Mouse (Mus musculus): ENCODE data around the gene Oprd1.

Oprd1 gene

DNA sequence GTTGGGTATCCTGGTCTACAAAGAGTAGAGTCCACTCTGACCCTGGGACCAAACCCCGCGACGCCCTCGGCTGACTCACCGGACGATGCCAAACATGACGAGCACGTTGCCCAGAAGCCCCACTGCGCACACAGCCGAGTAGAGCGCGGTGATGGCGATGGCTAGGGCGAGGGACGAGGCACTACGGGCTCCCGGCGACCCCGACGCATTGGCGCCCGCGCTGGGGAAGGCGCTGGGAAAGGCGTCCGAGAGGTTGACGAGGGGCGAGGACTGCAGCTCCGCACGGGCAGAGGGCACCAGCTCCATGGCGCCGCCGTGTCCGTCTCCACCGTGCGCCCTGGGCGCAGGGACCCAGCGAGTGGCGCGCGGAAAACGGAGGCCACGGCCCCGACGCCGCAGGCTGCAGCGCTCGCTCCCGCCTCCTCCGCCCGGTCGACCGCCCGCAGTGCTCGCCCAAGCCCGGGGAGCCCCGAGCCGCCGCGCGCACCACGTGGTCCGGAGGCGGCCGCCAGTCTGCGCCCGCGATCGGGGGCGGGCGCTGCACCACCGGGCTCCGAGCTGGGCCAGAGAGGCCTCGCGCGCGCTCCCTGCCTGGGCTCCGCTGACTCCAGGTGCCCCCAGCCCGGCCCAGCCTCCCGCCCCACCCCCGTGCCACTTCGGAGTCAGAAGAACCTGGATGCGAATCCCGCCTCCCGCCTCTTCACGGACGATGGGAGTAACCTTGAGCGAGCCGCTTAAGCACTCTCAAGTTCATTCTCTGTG lies at the start of gene Oprd1:
Gene Oprd1, minus strand, starts transcription at position 407 of the 762 bp plus-strand sequence.
- no peak for DNase-seq

- no peak for DNase-seq
These were observed 43.6 kb upstream of the Oprd1 start for GRCm38 (mm10) chr4:132187826-132188401.

GRCm38 (mm10) chr4:132183162-132183561 lies 38.9 kb upstream of the Oprd1 start:
- DNase-seq = no peak

DNA sequence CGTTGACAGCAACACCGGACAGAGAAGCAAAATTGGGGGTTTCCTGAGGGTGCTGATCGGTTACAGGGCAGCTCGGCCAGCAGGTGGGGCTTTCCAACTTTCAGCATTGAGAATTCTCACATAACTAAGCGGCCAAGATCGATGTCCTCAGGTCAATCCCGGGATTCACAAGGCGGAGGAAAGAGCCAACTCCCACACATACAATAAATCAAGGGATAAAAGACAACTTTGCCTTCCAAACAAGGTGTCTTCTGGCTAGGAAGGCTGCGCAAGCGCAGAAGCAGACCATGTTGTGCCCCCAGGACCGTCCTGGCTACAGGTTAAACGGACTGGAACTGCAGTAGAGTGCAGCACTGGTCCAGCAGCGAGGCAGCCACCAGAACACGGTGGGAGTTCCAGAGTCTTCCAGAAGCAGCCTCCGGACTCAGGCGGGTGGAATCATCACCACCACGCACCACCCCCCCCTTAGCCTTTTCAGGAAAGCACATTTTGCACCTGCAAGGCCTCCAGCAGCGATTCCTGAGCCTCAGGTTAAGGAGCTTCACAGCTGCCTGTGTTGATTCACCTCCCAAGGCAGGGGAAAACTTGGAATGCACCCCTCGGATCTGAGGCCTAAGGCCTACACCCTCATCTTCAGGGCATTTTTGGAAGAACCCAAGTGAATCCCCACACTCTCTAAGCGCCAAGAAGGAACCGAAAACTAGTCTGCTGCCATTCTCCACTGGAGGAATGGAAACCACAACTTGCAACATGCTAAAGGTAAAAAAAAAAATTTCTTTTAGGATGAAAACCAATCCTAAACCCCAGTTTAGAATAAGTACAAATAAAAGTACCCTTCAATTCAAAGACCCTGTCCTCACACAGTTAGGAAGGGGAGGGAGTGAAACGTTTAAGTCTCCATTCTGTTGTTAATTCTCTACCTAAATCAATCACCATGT lies 37.7 kb upstream of the Oprd1 start:
- DNase-seq = peak in 1 of 2 experiments; percentile 26

DNA sequence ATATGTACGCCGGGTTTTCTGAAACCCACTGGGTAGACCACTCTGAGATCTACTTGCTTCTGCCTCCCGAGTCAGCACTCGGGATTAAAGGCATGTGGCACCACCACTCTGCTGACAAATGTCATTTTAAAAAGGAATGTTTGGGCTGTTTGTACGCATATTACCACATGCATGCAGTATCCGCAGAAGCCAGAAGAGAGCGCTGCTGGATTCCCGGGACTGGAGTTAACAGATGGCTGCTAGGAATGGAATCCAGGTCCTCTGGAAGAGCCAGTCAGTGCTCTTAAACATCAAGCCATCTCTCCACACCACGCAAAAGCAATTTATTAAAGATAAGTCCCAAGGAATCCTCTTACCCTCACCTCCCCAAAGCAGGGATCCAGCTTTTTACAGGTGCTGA lies 36.4 kb upstream of the Oprd1 start:
- DNase-seq = peak in 1 of 2 experiments; percentile 28

- peak in 1 of 2 experiments; percentile 48 for DNase-seq
These were observed 34.4 kb upstream of the Oprd1 start for GRCm38 (mm10) chr4:132178630-132179059.

DNA sequence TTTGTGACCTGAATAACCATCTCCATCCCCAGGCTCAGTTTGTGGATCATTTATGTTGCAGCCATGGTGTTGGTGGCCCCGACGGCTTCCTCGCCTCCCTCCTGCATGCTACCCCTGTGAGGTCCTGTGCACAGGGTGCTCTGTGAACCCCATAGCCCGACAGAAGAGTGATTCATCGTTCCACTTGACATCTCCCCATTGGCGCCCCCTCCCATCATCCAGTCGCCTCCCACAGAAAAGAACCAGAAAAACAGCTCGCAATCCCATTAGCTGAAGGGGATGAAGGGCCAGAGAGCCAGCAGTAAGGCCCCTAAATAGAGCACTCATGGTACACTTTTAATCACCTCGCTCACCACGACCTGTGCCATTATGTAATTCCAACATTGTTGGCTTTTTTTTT lies 32.2 kb upstream of the Oprd1 start:
- no peak for DNase-seq

DNA sequence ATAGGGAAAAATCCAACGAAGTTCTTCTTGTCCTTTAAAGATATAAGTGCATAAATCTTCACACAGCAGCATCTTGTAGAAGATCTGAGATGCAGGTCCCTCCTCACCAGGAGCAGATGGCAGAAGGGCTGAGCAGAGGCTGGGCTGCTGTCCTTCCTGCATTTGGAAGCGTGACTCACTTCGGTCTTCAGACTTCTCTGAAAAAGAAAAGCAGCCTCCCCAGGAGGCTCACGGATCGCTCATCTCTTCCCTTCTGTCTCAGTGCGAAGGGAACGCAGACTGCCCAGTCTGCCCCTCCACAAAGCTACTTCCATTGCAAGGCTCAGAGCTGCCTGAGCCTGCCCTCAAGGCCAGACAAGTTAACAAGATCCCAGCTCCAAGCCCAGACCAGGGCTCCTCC lies 26.6 kb upstream of the Oprd1 start:
- no peak for DNase-seq

DNA sequence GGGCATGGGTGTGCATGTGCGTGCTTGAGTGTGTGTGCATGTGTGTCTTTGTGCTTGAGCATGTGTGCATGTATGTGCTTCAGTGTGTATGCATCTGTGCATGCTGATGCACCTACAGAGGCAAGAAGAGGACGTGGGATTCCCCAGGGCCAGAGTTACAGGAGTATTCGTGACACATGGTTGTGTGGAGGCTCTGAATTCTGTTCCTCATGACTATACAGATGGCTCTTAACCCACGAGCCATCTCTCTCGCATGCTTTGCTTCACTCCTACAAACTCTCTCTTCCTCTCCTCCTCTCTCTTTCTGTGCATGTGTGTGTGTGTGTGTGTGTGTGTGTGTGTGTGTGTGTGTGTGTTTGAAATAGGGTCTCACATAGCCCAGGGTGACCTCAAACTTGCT lies 25.5 kb upstream of the Oprd1 start:
- no peak for DNase-seq

- no peak for DNase-seq
These were observed 25.0 kb upstream of the Oprd1 start for GRCm38 (mm10) chr4:132169271-132169670.

DNA sequence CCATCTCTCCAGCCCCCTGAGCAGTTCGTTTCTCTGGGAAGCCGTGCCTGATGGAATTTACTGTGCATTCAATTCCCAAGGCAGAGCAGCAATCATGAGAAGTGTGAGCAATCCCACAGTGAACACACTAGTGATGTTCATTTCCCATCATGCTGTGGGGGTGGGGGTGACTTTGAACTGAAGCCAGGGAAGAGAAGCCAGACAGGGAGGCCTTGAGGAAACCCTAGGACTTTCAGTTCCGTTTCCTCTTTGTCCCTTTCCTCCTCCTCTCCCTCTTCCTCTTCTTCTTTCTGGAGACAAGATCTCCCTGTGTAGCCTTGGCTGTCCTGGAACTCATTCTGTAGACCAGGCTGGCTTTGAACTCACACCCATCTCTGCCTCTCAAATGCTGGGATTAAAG lies 23.1 kb upstream of the Oprd1 start:
- no peak for DNase-seq

DNA sequence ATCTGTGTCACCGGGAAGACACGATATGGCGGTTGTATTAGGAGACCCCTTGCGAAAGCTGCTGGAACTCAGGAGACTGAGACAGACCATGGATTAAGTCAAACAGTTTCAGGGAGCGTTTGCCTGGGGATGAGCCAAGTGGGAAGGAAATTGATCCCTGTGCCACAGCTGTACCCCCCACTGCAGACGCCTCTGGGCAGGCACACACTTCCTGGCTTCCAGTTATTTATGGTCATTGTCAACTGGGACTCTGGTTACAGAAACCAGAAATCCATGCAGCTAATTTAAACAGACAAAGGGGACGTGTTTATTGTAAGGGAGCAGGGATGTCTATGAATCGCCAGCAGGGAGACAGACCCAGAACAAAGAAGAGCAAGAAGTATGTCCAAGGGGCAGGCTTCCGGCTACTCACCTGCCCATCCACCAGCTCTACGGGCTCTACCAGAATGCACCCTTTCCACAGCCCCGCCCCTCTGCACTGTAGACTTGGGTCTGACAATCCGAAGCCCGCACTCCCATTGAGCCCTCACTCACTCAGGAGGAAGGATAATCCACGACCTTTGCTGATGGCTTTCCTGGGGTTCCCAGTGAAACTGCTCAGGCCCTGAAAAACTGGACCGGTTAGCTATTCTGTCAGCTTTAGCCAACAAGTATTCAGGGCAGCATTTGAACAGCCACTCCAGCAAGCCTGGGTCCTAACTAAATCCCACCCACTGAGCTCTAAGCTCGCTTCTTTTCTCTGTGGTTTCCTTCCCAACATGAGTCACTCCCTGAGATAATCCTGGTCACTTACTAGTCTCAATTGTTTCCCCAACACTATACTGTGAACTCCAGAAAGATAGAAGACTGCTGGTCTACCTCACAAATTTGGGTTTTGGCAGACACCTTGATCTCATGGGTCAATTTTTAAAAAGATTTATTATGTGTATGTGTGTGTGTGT lies 22.3 kb upstream of the Oprd1 start:
- DNase-seq = no peak

DNA sequence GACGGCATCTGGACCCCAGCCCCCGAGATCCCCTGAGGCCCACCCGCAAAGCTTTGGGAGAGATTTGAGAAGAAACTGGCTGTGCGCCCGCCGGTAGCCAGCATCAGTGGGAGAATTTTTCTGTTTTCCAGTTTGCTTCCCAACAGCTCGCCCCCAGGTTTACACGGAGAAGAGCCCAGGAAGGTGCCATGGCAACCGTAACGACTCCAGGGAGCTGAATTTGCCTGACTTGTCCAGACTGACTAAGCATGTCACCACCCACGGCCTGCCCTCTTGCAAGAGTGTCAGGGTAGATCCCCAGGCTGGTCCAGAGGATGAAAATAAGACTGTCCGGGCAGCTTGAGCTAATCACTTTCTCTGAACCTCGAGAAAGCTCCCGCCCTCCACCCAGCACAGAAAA lies 21.4 kb upstream of the Oprd1 start:
- DNase-seq = no peak

DNA sequence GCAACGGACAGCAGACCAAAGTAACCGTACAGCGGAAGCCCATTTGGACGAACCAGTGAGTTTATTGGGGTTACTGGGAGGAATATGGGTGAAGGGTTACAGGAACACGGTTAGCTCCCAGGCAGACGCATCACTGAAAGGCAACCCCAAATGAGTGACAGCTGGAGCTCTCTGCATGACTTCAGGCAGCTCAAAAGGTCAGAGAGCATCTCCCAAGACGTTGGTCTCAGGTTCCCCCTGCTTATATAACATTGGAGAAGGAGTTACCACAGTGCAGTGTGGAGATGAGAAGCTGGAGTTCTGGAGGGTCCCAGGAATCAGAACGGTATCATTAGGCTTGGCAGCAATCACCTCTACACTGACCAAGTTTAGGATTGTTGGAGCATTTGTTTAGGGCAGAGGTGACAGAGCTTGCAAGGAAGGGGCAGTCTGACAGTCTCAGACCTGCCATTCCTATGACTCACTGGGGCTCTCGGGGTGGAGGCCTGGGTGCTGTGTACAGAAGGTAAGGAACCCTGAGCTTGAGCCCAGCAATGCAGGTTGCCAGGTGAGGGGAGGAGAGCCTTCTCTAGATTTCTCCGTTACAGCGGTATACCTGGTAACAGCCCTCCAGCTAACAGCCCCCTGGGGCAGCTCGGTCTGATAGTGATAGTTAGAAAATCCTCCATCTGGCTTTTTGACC lies 12.8 kb upstream of the Oprd1 start:
- no peak for DNase-seq

DNA sequence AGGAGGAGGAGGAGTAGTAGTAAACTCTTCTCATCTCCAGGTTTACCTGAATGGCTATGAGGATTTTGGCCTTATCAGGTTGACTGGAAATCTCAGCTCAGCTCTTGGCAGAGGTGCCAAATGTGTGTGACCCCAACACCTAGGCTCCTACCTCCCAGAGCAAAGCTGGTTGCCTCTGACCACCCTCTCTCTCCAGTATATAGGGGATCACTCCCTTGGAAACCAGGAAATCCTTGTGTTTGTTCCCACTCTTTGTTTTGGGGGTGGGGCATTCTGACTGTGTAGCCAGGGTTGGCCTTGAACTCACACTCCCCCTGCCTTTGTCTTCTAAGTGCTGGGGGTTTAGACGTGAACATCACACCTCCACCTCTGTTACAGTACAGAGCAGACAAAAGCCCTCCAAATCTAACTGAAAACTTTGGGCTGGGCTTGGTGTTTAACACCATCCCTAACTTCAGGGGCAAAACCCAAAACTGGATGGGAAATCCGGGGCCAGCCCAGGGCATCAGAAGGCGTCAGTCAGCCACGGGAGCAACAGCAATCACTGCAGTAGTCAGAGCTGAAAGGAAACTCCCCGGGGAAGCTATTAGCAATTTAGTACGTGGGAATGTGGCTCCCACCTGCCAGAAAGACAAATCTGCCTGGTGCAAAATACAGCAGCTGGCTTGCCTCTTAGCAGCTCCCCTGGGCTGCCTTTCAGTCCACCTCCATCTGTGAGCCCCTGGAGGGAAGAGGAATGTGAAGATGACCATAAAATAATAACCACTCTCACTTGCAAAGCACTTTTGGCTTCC lies 10.8 kb upstream of the Oprd1 start:
- DNase-seq = no peak

- no peak for DNase-seq
These were observed 7.4 kb upstream of the Oprd1 start for GRCm38 (mm10) chr4:132151673-132152072.

DNA sequence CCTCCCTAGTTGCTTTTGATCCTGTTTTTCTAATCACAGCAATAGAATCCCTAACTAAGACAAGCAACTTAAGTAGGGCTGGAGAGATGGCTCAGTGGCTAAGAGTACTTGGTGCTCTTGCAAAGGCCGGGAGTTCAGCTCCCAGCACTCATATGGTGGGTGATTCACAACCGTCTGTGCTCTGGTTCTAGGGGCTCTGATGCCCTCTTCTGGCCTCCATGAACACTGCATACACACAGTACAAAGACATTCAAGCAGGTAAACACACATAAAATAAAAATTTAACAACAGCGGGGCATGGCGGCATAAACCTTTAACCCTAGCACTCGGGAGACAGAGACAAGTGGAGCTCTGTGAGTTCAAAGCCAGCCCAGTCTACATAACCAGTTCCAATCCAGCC lies 1.9 kb upstream of the Oprd1 start:
- DNase-seq = no peak

- no peak for DNase-seq
These were observed 806 bp upstream of the Oprd1 start for GRCm38 (mm10) chr4:132145092-132145491.

DNA sequence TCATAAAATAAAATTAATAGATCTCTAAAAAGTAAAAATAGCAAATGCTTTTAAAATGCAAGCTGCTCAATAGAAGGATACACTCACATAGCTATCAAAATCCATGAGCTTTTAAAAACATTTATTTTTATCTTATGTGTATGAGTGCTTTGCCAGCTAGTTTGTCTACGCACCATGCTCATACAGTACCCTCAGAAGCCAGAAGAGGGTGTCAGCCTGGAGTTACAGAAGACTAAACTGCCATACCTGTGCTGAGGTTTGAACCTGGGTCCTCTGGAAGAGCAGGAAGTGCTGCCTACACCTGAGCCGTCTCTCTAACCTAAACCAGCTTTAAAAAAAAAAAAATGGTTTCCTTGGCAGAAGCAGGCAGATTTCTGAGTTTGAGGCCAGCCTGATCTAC lies 5.6 kb downstream of the Oprd1 start:
- no peak for DNase-seq

DNA sequence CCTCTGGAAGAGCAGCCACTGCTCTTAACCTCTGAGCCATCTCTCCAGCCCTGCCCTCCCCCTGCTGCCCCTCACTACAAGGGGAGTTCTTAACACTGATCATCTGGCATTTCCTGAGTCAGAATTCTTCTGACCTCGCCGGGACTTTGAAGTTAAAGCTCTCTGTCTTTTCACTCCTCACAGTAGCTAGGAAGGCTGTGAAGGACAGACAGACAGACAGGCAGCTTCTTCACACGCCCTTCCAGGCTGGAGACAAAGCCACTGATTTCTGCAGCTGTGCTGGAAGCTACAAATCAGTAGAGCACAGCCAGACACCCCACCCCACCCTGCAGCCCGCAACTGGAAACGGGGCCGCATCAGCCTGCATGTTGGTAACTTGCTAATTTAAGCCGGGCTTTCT lies 7.3 kb downstream of the Oprd1 start:
- DNase-seq = no peak

GRCm38 (mm10) chr4:132133920-132134319 lies 10.4 kb downstream of the Oprd1 start:
- no peak for DNase-seq
